Mouse (Mus musculus) stomach, embryonic 15.5 days (tissue): ENCODE data around the gene Slc36a3. TPM values are rescaled to one million over a fixed set of nuclear protein-coding genes. Genes with fewer than 3 reads are reported as not detected.

Experiments used
- ATAC-seq: fragments of 200-750 bp; cut with Nextera tagmentation; 2 replicates; pipeline ENCODE4 v1.8.0; 2017; ENCODE audit warnings: low read depth, moderate number of reproducible peaks, moderate TSS enrichment; ENCODE audit not compliant: insufficient read depth, low FRiP score
- H3K27ac ChIP-seq: fragments of 300-500 bp; sonication (generic); 2 replicates; pipeline ENCODE4 v1.5.1; 2015; ENCODE audit warnings: mild to moderate bottlenecking, inconsistent platforms
- H3K27me3 ChIP-seq: fragments of 300-500 bp; sonication (generic); replicated peaks from 2 replicates; pipeline ENCODE4 v1.6.1; 2015; ENCODE audit warnings: inconsistent platforms
- H3K36me3 ChIP-seq: fragments of 300-500 bp; sonication (generic); 2 replicates; pipeline ENCODE4 v1.6.1; 2015; ENCODE audit warnings: inconsistent platforms
- H3K4me1 ChIP-seq: fragments of 300-500 bp; sonication (generic); 2 replicates; pipeline ENCODE4 v1.6.1; 2015; ENCODE audit warnings: inconsistent platforms
- H3K4me2 ChIP-seq: fragments of 300-500 bp; sonication (generic); 2 replicates; pipeline ENCODE4 v1.6.1; 2015; ENCODE audit warnings: mild to moderate bottlenecking, inconsistent platforms
- H3K4me3 ChIP-seq: fragments of 300-500 bp; sonication (generic); replicated peaks from 2 replicates; pipeline ENCODE4 v1.5.1; 2015; ENCODE audit warnings: inconsistent platforms
- H3K9ac ChIP-seq: fragments of 300-500 bp; sonication (generic); 2 replicates; pipeline ENCODE4 v1.6.1; 2015; ENCODE audit warnings: inconsistent platforms
- H3K9me3 ChIP-seq: fragments of 300-500 bp; sonication (generic); 2 replicates; pipeline ENCODE4 v1.6.1; 2016; ENCODE audit warnings: inconsistent platforms
- WGBS: fragments of 180-500 bp; shearing (Covaris S2); methylation state at CpG from one replicate; pipeline ENCODE4 v1.1.7; 2015; 5-methylcytosine and 5-hydroxymethylcytosine counted together
- polyA plus RNA-seq: library from polyadenylated mRNA; unstranded; fragments of >200 nt; fragmentation: Nextera tagmentation; extraction: Ambion mirVana; gene quantifications from 2 replicates; pipeline ENCODE4 v1.2.1, GENCODE M21; 2015

Gene Slc36a3
- polyA plus RNA-seq, 1 experiment from 2014 or later = 0.08 TPM

DNA sequence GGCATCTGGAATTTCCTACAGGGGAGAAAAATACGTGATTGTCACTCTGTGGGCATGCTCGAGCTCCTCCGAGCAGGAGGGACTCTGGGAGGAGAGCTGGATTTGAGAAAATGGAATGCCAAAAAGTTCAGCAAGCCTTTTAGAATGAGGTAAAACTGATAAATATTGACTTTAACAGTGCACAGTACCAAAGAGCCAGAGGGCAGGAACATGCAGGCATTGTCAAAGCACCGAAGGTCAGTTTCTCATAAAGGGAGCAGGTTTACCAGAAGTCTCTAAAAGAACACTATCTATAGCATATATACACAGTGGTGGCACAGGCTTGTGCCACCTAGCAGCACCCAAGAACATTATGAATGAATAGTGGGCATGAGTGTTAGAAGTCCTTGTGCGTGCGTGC, 17.4 kb upstream of the Slc36a3 start:
- H3K9me3 ChIP-seq = no peaks in the 10 kb centered on the region
- WGBS = 77% methylated on average over 6 of the region's 6 CpGs
- no peaks in the 10 kb centered on the region for H3K36me3 ChIP-seq
- H3K4me1 ChIP-seq = no peaks in the 10 kb centered on the region
- no peak overlapping the region for H3K4me3 ChIP-seq
- no peak for ATAC-seq
- H3K9ac ChIP-seq = no peak overlapping the region
- no peak overlapping the region for H3K4me2 ChIP-seq
- no peak overlapping the region for H3K27ac ChIP-seq
- no peaks in the 10 kb centered on the region for H3K27me3 ChIP-seq

- Histone ChIP-seq H3K27me3 (no peaks in the 10 kb centered on the region), H3K4me1 (no peaks in the 10 kb centered on the region), H3K27ac (no peak overlapping the region), H3K9ac (no peak overlapping the region), H3K9me3 (no peaks in the 10 kb centered on the region), H3K4me2 (no peak overlapping the region), H3K4me3 (no peak overlapping the region), H3K36me3 (no peaks in the 10 kb centered on the region)
- no peak for ATAC-seq
- 78% methylated on average over 4 of the region's 4 CpGs for WGBS
These were observed 17.0 kb upstream of the Slc36a3 start for GRCm38 (mm10) chr11:55168504-55168903.

DNA sequence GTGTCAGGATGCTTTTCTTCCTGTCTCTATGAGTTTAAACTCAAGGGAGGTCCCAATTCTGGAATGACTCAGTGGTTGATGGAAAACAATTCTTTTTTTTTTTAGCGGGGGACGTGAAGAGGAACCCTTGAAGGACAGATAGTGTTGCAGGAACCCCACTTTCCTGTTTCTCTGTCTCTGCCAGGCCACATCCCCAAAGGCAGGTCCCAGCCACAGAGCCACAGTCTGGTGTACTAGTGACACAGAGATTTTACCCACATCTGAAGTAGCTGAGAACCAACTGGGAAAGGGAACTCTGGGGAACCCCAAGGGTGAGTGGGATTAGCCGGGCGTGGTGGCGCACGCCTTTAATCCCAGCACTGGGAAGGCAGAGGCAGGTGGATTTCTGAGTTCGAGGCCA, 14.2 kb upstream of the Slc36a3 start:
- no peaks in the 10 kb centered on the region for H3K4me1 ChIP-seq
- no peak overlapping the region for H3K9ac ChIP-seq
- H3K36me3 ChIP-seq = no peaks in the 10 kb centered on the region
- no peak overlapping the region for H3K27ac ChIP-seq
- 86% methylated on average over 7 of the region's 7 CpGs for WGBS
- no peak for ATAC-seq
- no peaks in the 10 kb centered on the region for H3K27me3 ChIP-seq
- no peak overlapping the region for H3K4me2 ChIP-seq
- no peak overlapping the region for H3K4me3 ChIP-seq
- no peaks in the 10 kb centered on the region for H3K9me3 ChIP-seq

DNA sequence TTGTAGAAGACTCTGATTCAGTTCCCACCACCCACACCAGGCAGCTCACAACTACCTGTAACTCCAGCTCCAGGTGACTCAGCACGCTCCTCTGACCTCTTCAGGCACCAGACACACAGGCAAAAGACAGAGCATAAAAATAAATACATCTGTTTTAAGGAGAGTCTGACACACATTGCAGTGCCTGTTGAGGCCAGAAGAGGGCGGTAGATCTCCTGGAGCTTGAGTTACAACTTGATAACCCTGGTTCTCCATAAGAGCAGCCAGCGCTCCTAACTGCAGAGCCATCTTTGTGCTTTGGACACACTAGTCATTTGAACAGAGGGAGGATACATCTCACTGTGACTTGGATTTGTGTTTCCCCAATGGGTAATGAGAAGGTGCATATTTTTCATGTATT, 13.2 kb upstream of the Slc36a3 start:
- H3K4me2 ChIP-seq = no peak overlapping the region
- no peaks in the 10 kb centered on the region for H3K36me3 ChIP-seq
- H3K9me3 ChIP-seq = no peaks in the 10 kb centered on the region
- no peak for ATAC-seq
- no peak overlapping the region for H3K27ac ChIP-seq
- no peaks in the 10 kb centered on the region for H3K27me3 ChIP-seq
- 44% methylated on average over 3 of the region's 3 CpGs for WGBS
- no peak overlapping the region for H3K9ac ChIP-seq
- H3K4me1 ChIP-seq = no peaks in the 10 kb centered on the region
- no peak overlapping the region for H3K4me3 ChIP-seq

DNA sequence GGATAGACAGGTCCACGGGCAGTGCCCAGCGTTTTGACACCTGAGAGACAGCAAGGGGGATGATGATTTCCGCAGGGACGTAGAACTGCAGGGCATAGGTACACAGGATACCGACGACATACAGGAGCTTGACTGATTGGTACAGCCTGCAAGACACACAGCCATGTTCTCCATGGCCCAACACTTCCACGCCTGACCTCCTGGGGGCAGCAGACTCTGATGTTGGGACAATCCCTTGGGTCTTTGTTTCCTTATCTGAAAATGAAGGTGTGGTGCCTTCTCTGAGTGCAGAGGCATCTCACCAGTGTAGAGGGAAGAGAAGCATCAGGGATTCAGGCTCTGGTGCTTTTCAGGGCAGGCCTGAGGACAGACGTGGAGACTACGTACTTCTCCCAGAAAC, 11.2 kb upstream of the Slc36a3 start:
- Histone ChIP-seq H3K9ac (no peak overlapping the region), H3K4me3 (no peak overlapping the region), H3K4me1 (no peaks in the 10 kb centered on the region), H3K27me3 (no peaks in the 10 kb centered on the region), H3K27ac (no peak overlapping the region), H3K9me3 (no peaks in the 10 kb centered on the region), H3K4me2 (no peak overlapping the region), H3K36me3 (no peaks in the 10 kb centered on the region)
- no peak for ATAC-seq
- 46% methylated on average over 9 of the region's 9 CpGs for WGBS

DNA sequence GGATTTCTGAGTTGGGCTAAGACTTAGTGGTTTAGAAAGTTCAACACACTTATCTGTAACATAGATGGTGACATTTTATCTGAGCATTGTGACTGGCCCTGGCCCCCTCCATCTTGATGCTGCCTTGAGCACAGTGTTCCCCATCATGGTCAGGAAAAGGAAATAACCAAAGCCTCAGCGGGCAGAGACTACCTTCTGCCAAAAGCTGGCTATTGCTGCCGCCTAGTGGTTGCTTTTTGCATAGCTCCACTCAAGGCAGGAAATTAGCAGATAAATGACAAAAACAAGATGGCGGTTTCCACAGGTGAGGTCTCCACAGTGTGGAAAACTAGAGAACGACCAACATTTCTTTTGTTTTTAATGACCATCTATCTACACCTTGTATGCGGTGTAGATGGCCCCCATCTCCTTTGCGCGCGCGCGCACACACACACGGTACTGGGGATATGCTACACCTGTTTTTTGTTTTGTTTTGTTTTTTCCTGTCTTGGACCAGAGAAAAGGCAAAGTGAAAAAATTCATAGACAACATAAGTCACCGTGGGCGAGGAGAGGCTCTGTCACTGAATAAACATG, 7.4 kb upstream of the Slc36a3 start:
- no peak overlapping the region for H3K9ac ChIP-seq
- H3K9me3 ChIP-seq = no peaks in the 10 kb centered on the region
- no peaks in the 10 kb centered on the region for H3K4me1 ChIP-seq
- 54% methylated on average over 13 of the region's 13 CpGs for WGBS
- no peak overlapping the region for H3K4me3 ChIP-seq
- H3K27ac ChIP-seq = no peak overlapping the region
- H3K27me3 ChIP-seq = no peaks in the 10 kb centered on the region
- no peak for ATAC-seq
- no peak overlapping the region for H3K4me2 ChIP-seq
- H3K36me3 ChIP-seq = no peaks in the 10 kb centered on the region

DNA sequence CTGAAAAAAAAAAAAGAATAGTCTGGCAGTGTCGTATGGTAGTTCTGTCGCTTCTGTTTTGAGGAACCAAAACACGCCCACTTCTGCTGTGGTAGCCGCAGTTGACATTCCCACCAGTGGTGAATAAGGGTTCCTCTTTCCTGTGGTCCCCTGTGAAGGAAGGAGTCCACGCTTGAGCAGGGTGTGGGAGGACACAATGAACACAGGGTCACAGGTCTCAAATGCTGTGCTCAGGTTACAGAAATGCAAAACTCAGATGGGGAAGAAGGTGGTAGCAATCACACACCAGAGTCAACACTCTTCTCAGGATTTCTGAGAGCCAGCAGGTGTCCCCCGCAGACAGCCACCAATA, 3.5 kb upstream of the Slc36a3 start:
- whole genome bisulfite sequencing = 68% methylated on average over 6 of the region's 6 CpGs
- Histone ChIP-seq H3K9ac (no peak overlapping the region), H3K4me1 (no peaks in the 10 kb centered on the region), H3K4me2 (no peak overlapping the region), H3K4me3 (no peak overlapping the region), H3K27ac (no peak overlapping the region), H3K9me3 (no peaks in the 10 kb centered on the region), H3K36me3 (no peaks in the 10 kb centered on the region), H3K27me3 (no peaks in the 10 kb centered on the region)
- no peak for ATAC-seq

GRCm38 (mm10) chr11:55154398-55155069, 3.0 kb upstream of the Slc36a3 start:
- WGBS = 45% methylated on average over 3 of the region's 3 CpGs
- Histone ChIP-seq H3K4me1 (no peaks in the 10 kb centered on the region), H3K27me3 (no peaks in the 10 kb centered on the region), H3K4me3 (no peak overlapping the region), H3K27ac (no peak overlapping the region), H3K9ac (no peak overlapping the region), H3K4me2 (no peak overlapping the region), H3K9me3 (no peaks in the 10 kb centered on the region), H3K36me3 (no peaks in the 10 kb centered on the region)
- no peak for ATAC-seq

- H3K27me3 ChIP-seq = no peaks in the 10 kb centered on the region
- H3K9me3 ChIP-seq = no peaks in the 10 kb centered on the region
- 79% methylated on average over 4 of the region's 4 CpGs for WGBS
- no peak overlapping the region for H3K27ac ChIP-seq
- ATAC-seq = no peak
- no peak overlapping the region for H3K4me2 ChIP-seq
- H3K4me1 ChIP-seq = no peaks in the 10 kb centered on the region
- H3K4me3 ChIP-seq = no peak overlapping the region
- no peaks in the 10 kb centered on the region for H3K36me3 ChIP-seq
- H3K9ac ChIP-seq = no peak overlapping the region
These were observed 3.0 kb downstream of the Slc36a3 start for GRCm38 (mm10) chr11:55148461-55148860.

GRCm38 (mm10) chr11:55147423-55147822, 4.1 kb downstream of the Slc36a3 start:
- no peaks in the 10 kb centered on the region for H3K27me3 ChIP-seq
- H3K9ac ChIP-seq = no peak overlapping the region
- H3K4me1 ChIP-seq = no peaks in the 10 kb centered on the region
- WGBS = 54% methylated on average over 6 of the region's 6 CpGs
- no peak for ATAC-seq
- H3K4me3 ChIP-seq = no peak overlapping the region
- no peak overlapping the region for H3K4me2 ChIP-seq
- H3K36me3 ChIP-seq = no peaks in the 10 kb centered on the region
- no peaks in the 10 kb centered on the region for H3K9me3 ChIP-seq
- H3K27ac ChIP-seq = no peak overlapping the region

DNA sequence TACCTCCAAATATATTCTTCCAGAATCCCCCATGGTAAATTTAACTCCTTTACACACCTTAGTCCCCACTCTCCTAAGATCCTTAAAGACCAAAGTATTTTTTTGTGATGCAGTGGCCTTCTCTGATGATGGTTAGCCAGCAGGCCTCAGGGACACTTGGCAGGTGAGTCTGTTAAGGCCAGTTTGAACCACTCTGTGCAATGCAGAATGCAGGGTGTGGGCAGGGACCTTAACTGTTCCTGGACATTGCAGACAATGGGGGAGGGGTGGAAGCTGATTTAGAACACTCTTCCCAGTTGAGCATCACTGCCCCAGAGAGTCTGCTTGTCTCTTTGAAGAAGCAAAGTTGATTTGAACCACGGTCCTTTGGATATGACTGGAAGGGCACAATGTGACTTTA, 4.7 kb downstream of the Slc36a3 start:
- Histone ChIP-seq H3K36me3 (no peaks in the 10 kb centered on the region), H3K9ac (no peak overlapping the region), H3K4me2 (no peak overlapping the region), H3K9me3 (no peaks in the 10 kb centered on the region), H3K27ac (no peak overlapping the region), H3K4me3 (no peak overlapping the region), H3K27me3 (no peaks in the 10 kb centered on the region), H3K4me1 (no peaks in the 10 kb centered on the region)
- ATAC-seq = no peak
- 74% methylated on average over 1 of the region's 1 CpGs for WGBS

DNA sequence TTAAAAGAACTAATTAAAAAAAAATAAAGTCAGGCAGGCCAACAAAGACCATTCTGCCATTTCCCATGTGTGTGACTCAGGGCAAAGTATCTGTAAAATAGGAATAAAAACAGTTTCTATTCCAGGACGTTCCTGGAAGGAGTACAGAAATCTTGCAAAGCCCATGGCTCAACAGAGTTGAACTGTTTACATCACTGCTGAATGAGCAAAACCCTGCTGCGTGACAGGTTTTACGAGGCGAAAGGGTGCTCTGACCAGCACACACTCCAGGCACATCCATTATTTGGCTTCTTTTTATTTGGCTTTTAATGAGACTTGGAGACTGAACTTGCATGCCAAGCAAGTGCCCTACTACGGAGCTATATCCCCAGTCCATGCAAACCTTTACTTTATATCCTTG, 7.5 kb downstream of the Slc36a3 start:
- no peaks in the 10 kb centered on the region for H3K27me3 ChIP-seq
- H3K4me2 ChIP-seq = no peak overlapping the region
- H3K36me3 ChIP-seq = no peaks in the 10 kb centered on the region
- ATAC-seq = no peak
- no peak overlapping the region for H3K27ac ChIP-seq
- H3K4me3 ChIP-seq = no peak overlapping the region
- WGBS = 54% methylated on average over 5 of the region's 5 CpGs
- H3K9me3 ChIP-seq = no peaks in the 10 kb centered on the region
- no peaks in the 10 kb centered on the region for H3K4me1 ChIP-seq
- H3K9ac ChIP-seq = no peak overlapping the region

GRCm38 (mm10) chr11:55141502-55141901, 10.0 kb downstream of the Slc36a3 start:
- no peak for ATAC-seq
- no peak overlapping the region for H3K4me2 ChIP-seq
- no peaks in the 10 kb centered on the region for H3K27me3 ChIP-seq
- H3K9ac ChIP-seq = no peak overlapping the region
- WGBS = 71% methylated on average over 4 of the region's 4 CpGs
- no peak overlapping the region for H3K4me3 ChIP-seq
- no peaks in the 10 kb centered on the region for H3K36me3 ChIP-seq
- no peak overlapping the region for H3K27ac ChIP-seq
- H3K4me1 ChIP-seq = no peaks in the 10 kb centered on the region
- H3K9me3 ChIP-seq = no peaks in the 10 kb centered on the region
